Mouse (Mus musculus): Measurements from ENCODE around the gene Inafm2. TPM values are rescaled to one million over a fixed set of nuclear protein-coding genes. Genes with fewer than 3 reads are reported as not detected.

The Inafm2 gene
- polyA plus RNA-seq, 2 experiments: 7.9 to 24.4 TPM

DNA sequence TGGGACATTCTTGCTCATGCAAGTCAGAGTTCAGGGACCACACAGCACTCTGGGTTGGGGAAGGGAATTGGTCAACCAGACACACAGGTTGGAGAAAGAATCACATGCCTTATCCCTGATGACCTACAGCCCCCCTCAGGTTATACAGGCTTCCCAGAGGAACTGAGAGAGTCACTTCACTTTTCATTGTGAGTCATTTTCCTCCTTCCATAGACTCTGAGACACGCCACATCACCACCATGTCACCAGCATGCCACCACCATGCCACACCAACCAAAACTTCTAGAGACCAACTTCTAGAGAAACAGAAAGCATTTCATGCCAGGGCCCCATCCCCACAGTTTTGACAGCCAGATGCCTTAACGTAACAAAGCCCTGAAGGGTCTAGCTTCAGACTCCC is 18.7 kb upstream of the Inafm2 start:
- no peak overlapping the region for H3K4me2 ChIP-seq (replicated peaks; ENCODE audit: low read depth, low read length, severe bottlenecking)
- 79% methylated on average over 2 of the region's 2 CpGs for WGBS
- no peaks in the 10 kb centered on the region for H3K36me3 ChIP-seq (ENCODE audit: control insufficient read depth, insufficient read depth, low read length)
- ATAC-seq (ENCODE audit: low FRiP score, low read depth) (no peak), DNase-seq (ENCODE audit: low spot score) (no peak)
- no peaks in the 10 kb centered on the region for H3K9me3 ChIP-seq (ENCODE audit: control insufficient read depth, low read length)
- no peak overlapping the region for H3K9ac ChIP-seq (ENCODE audit: low read depth, low read length, severe bottlenecking)
- no peak overlapping the region for H3K4me3 ChIP-seq (replicated peaks; ENCODE audit: low read length)
- no peak for TF ChIP-seq POLR2A (IDR thresholded peaks at IDR 0.05; ENCODE audit: borderline replicate concordance, extremely low read depth, insufficient read depth, insufficient read length)
- no peak overlapping the region for H3K27ac ChIP-seq (replicated peaks; ENCODE audit: low read depth, low read length)
- peaks cover 10% of the 10 kb centered on the region for H3K4me1 ChIP-seq (ENCODE audit: control insufficient read depth, insufficient read depth, low read length)
- 0 out of 2 replicates have a peak, but pooled peaks cover 4% of the 10 kb centered on the region for H3K27me3 ChIP-seq (ENCODE audit: control insufficient read depth, insufficient read depth, low read length)

DNA sequence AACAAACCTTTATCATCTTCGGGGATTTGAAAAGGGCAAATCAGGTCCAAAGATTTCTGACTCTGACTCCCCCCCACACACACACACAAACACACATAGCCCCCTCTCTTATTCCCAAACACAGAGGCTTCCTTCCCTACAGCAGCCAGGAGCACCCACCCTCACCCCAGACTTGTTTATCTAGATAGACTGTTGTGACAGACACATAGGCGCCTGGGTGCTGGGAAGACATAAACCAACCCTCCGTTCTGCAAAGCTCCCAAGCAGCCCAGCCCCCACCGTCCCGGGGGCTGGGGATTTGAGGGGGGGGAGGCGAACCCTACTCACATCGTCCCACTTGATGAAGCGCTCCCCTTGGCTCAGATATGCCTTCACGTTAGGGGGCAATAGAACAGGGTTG is 17.6 kb upstream of the Inafm2 start:
- WGBS: 26% methylated on average over 9 of the region's 9 CpGs
- no peak for TF ChIP-seq POLR2A (IDR thresholded peaks at IDR 0.05; ENCODE audit: borderline replicate concordance, extremely low read depth, insufficient read depth, insufficient read length)
- Histone ChIP-seq H3K27me3 (ENCODE audit: control insufficient read depth, insufficient read depth, low read length) (0 out of 2 replicates have a peak, but pooled peaks cover 4% of the 10 kb centered on the region), H3K27ac (replicated peaks; ENCODE audit: low read depth, low read length) (no peak overlapping the region), H3K4me3 (replicated peaks; ENCODE audit: low read length) (no peak overlapping the region), H3K36me3 (ENCODE audit: control insufficient read depth, insufficient read depth, low read length) (no peaks in the 10 kb centered on the region), H3K4me1 (ENCODE audit: control insufficient read depth, insufficient read depth, low read length) (peaks cover 10% of the 10 kb centered on the region), H3K9ac (ENCODE audit: low read depth, low read length, severe bottlenecking) (no peak overlapping the region; the same call in 1 of the 2 replicates), H3K4me2 (replicated peaks; ENCODE audit: low read depth, low read length, severe bottlenecking) (0 out of 2 replicates have a peak overlapping the region, but pooled peaks have one; percentile 5), H3K9me3 (ENCODE audit: control insufficient read depth, low read length) (no peaks in the 10 kb centered on the region)
- DNase-seq (ENCODE audit: low spot score) (no peak), ATAC-seq (ENCODE audit: low FRiP score, low read depth) (no peak)

GRCm38 (mm10) chr2:118728337-118728736 is 17.2 kb upstream of the Inafm2 start, which contains the start of gene Plcb2:
TSS of gene Plcb2 (minus strand) at chr2:118728438.
- Histone ChIP-seq H3K9me3 (ENCODE audit: control insufficient read depth, low read length) (no peaks in the 10 kb centered on the region), H3K4me2 (replicated peaks; ENCODE audit: low read depth, low read length, severe bottlenecking) (0 out of 2 replicates have a peak within 1 kb of the TSS, but pooled peaks have one; percentile 5), H3K4me3 (replicated peaks; ENCODE audit: low read length) (no peak within 1 kb of the TSS), H3K9ac (ENCODE audit: low read depth, low read length, severe bottlenecking) (no peak within 1 kb of the TSS; the same call in 1 of the 2 replicates), H3K4me1 (ENCODE audit: control insufficient read depth, insufficient read depth, low read length) (peaks cover 10% of the 10 kb centered on the region), H3K27me3 (ENCODE audit: control insufficient read depth, insufficient read depth, low read length) (0 out of 2 replicates have a peak, but pooled peaks cover 4% of the 10 kb centered on the region), H3K36me3 (ENCODE audit: control insufficient read depth, insufficient read depth, low read length) (no peaks in the 10 kb centered on the region), H3K27ac (replicated peaks; ENCODE audit: low read depth, low read length) (no peak within 1 kb of the TSS)
- 16% methylated on average over 6 of the region's 7 CpGs for WGBS
- DNase-seq (ENCODE audit: low spot score) (no peak), ATAC-seq (ENCODE audit: low FRiP score, low read depth) (no peak)
- no peak for TF ChIP-seq POLR2A (IDR thresholded peaks at IDR 0.05; ENCODE audit: borderline replicate concordance, extremely low read depth, insufficient read depth, insufficient read length)

- H3K27ac ChIP-seq (replicated peaks; ENCODE audit: low read depth, low read length): no peak overlapping the region
- no peak overlapping the region for H3K4me3 ChIP-seq (replicated peaks; ENCODE audit: low read length)
- DNase-seq (ENCODE audit: low spot score) (no peak), ATAC-seq (ENCODE audit: low FRiP score, low read depth) (no peak)
- no peaks in the 10 kb centered on the region for H3K9me3 ChIP-seq (ENCODE audit: control insufficient read depth, low read length)
- H3K27me3 ChIP-seq (ENCODE audit: control insufficient read depth, insufficient read depth, low read length): 0 out of 2 replicates have a peak, but pooled peaks cover 4% of the 10 kb centered on the region
- no peak overlapping the region for H3K4me2 ChIP-seq (replicated peaks; ENCODE audit: low read depth, low read length, severe bottlenecking)
- H3K36me3 ChIP-seq (ENCODE audit: control insufficient read depth, insufficient read depth, low read length): no peaks in the 10 kb centered on the region
- TF ChIP-seq POLR2A (IDR thresholded peaks at IDR 0.05; ENCODE audit: borderline replicate concordance, extremely low read depth, insufficient read depth, insufficient read length): no peak
- no peak overlapping the region for H3K9ac ChIP-seq (ENCODE audit: low read depth, low read length, severe bottlenecking)
- peaks cover 10% of the 10 kb centered on the region for H3K4me1 ChIP-seq (ENCODE audit: control insufficient read depth, insufficient read depth, low read length)
- 45% methylated on average over 4 of the region's 4 CpGs for WGBS
Measured at GRCm38 (mm10) chr2:118729194-118729593, 16.4 kb upstream of the Inafm2 start.

GRCm38 (mm10) chr2:118729816-118730621 is 15.5 kb upstream of the Inafm2 start:
- WGBS: 24% methylated on average over 8 of the region's 8 CpGs
- Histone ChIP-seq H3K9ac (ENCODE audit: low read depth, low read length, severe bottlenecking) (no peak overlapping the region), H3K4me3 (replicated peaks; ENCODE audit: low read length) (no peak overlapping the region), H3K4me2 (replicated peaks; ENCODE audit: low read depth, low read length, severe bottlenecking) (no peak overlapping the region), H3K27me3 (ENCODE audit: control insufficient read depth, insufficient read depth, low read length) (0 out of 2 replicates have a peak, but pooled peaks cover 4% of the 10 kb centered on the region), H3K27ac (replicated peaks; ENCODE audit: low read depth, low read length) (no peak overlapping the region), H3K9me3 (ENCODE audit: control insufficient read depth, low read length) (no peaks in the 10 kb centered on the region), H3K4me1 (ENCODE audit: control insufficient read depth, insufficient read depth, low read length) (peaks cover 10% of the 10 kb centered on the region), H3K36me3 (ENCODE audit: control insufficient read depth, insufficient read depth, low read length) (no peaks in the 10 kb centered on the region)
- no peak for TF ChIP-seq POLR2A (IDR thresholded peaks at IDR 0.05; ENCODE audit: borderline replicate concordance, extremely low read depth, insufficient read depth, insufficient read length)
- ATAC-seq (ENCODE audit: low FRiP score, low read depth) (no peak), DNase-seq (ENCODE audit: low spot score) (no peak)

Data from limb, embryonic 14.5 days (tissue).